Mouse (Mus musculus): ENCODE measurements around the gene Ptk7.
A peak's percentile ranks its signal among the peaks of the same experiment; 100 is the strongest.

Ptk7 gene

GRCm38 (mm10) chr17:46628791-46629684, at the start of gene Ptk7:
Ptk7 (minus strand) TSS chr17:46629504.
- DNase-seq (ENCODE audit: extremely low spot score, low spot score) = peak; percentile 96

- no peak for DNase-seq (ENCODE audit: extremely low spot score, low spot score)
Observed at GRCm38 (mm10) chr17:46678911-46679310, 49.6 kb upstream of the Ptk7 start.

- no peak for DNase-seq (ENCODE audit: extremely low spot score, low spot score)
Observed at GRCm38 (mm10) chr17:46678416-46678815, 49.1 kb upstream of the Ptk7 start, which contains the start of gene Mea1. Mea1 (plus strand) TSS chr17:46678793.

GRCm38 (mm10) chr17:46674530-46675283, 45.4 kb upstream of the Ptk7 start:
- DNase-seq (ENCODE audit: extremely low spot score, low spot score) = no peak

GRCm38 (mm10) chr17:46673850-46674529, 44.7 kb upstream of the Ptk7 start, which contains the start of gene Rrp36:
Rrp36 (minus strand) TSS chr17:46674352.
- DNase-seq (ENCODE audit: extremely low spot score, low spot score) = peak; percentile 90

- DNase-seq (ENCODE audit: extremely low spot score, low spot score) = no peak
Observed at GRCm38 (mm10) chr17:46669911-46670310, 40.6 kb upstream of the Ptk7 start.

GRCm38 (mm10) chr17:46667712-46668111, 38.4 kb upstream of the Ptk7 start:
- no peak for DNase-seq (ENCODE audit: extremely low spot score, low spot score)

GRCm38 (mm10) chr17:46662730-46663129, 33.4 kb upstream of the Ptk7 start:
- DNase-seq (ENCODE audit: extremely low spot score, low spot score) = no peak

GRCm38 (mm10) chr17:46661981-46662380, 32.7 kb upstream of the Ptk7 start:
- no peak for DNase-seq (ENCODE audit: extremely low spot score, low spot score)

- DNase-seq (ENCODE audit: extremely low spot score, low spot score) = no peak
Observed at GRCm38 (mm10) chr17:46661351-46661750, 32.0 kb upstream of the Ptk7 start.

- DNase-seq (ENCODE audit: extremely low spot score, low spot score) = no peak
Observed at GRCm38 (mm10) chr17:46656054-46656453, 26.8 kb upstream of the Ptk7 start.

GRCm38 (mm10) chr17:46651755-46652547, 22.6 kb upstream of the Ptk7 start:
- DNase-seq (ENCODE audit: extremely low spot score, low spot score) = no peak

- no peak for DNase-seq (ENCODE audit: extremely low spot score, low spot score)
Observed at GRCm38 (mm10) chr17:46651292-46651691, 22.0 kb upstream of the Ptk7 start.

GRCm38 (mm10) chr17:46650232-46651031, 21.1 kb upstream of the Ptk7 start, which contains the start of gene Cul7:
Cul7 (plus strand) TSS chr17:46650337.
- DNase-seq (ENCODE audit: extremely low spot score, low spot score) = peak; percentile 93

GRCm38 (mm10) chr17:46649811-46650210, 20.5 kb upstream of the Ptk7 start:
- DNase-seq (ENCODE audit: extremely low spot score, low spot score) = no peak

GRCm38 (mm10) chr17:46648436-46648835, 19.1 kb upstream of the Ptk7 start:
- no peak for DNase-seq (ENCODE audit: extremely low spot score, low spot score)

GRCm38 (mm10) chr17:46647279-46647678, 18.0 kb upstream of the Ptk7 start:
- no peak for DNase-seq (ENCODE audit: extremely low spot score, low spot score)

- DNase-seq (ENCODE audit: extremely low spot score, low spot score) = no peak
Observed at GRCm38 (mm10) chr17:46646322-46646662, 17.0 kb upstream of the Ptk7 start.

GRCm38 (mm10) chr17:46645561-46646321, 16.4 kb upstream of the Ptk7 start, which contains the start of the genes Klc4 and Mrpl2:
Klc4 (minus strand) TSS chr17:46646022.
Mrpl2 (plus strand) TSS chr17:46646229.
- DNase-seq (ENCODE audit: extremely low spot score, low spot score) = peak; percentile 100

Data from neural tube, embryonic 10.5 days (tissue).